Mouse (Mus musculus) liver, embryonic 14.5 days (tissue): ENCODE results near the gene Srsf2. TPM values are rescaled to one million over a fixed set of nuclear protein-coding genes. Genes with fewer than 3 reads are reported as not detected.

ENCODE experiments used
- ATAC-seq: fragments of 200-750 bp; cut with Nextera tagmentation; 2 replicates; pipeline ENCODE4 v1.8.0; 2017; ENCODE audit warnings: moderate number of reproducible peaks, mild to moderate bottlenecking, moderate library complexity; ENCODE audit not compliant: insufficient read depth
- DNase-seq, 3 experiments: peaks; one replicate each; pipeline ENCODE4 v3.0.0-alpha.2; 2012 to 2013; ENCODE audit warnings: low read depth in 3 of 3, low spot score in 3 of 3
- H3K27ac ChIP-seq: fragments of 300-500 bp; sonication (generic); 2 replicates; pipeline ENCODE4 v1.5.1; 2014; ENCODE audit warnings: moderate library complexity, mild to moderate bottlenecking, control low read depth, inconsistent platforms
- H3K27me3 ChIP-seq: fragments of 300-500 bp; sonication (generic); 2 replicates; pipeline ENCODE4 v1.6.1; 2014; ENCODE audit warnings: mild to moderate bottlenecking, low read length, moderate library complexity; ENCODE audit not compliant: control insufficient read depth, insufficient read depth
- H3K36me3 ChIP-seq: fragments of 300-500 bp; sonication (generic); replicated peaks from 2 replicates; pipeline ENCODE4 v1.6.1; 2014; ENCODE audit warnings: low read depth; ENCODE audit not compliant: control insufficient read depth, insufficient read depth
- H3K4me1 ChIP-seq, 2 experiments: fragments of 200-500 bp in 1 of 2; fragments of 300-500 bp in 1 of 2; sonication (generic) in 1 of 2; replicated peaks; 2 replicates each; pipeline ENCODE4 v1.6.1; 2012 to 2014; ENCODE audit warnings: antibody characterized with exemption in 1 of 2, inconsistent platforms in 1 of 2, low read length in 1 of 2; ENCODE audit not compliant: control insufficient read depth in 2 of 2, insufficient read depth in 2 of 2
- H3K4me2 ChIP-seq: fragments of 300-500 bp; sonication (generic); 2 replicates; pipeline ENCODE4 v1.6.1; 2014; ENCODE audit warnings: low read depth, mild to moderate bottlenecking, control low read depth, moderate library complexity
- H3K4me3 ChIP-seq, 2 experiments: fragments of 200-500 bp in 1 of 2; fragments of 300-500 bp in 1 of 2; sonication (generic) in 1 of 2; 2 replicates each; pipeline ENCODE4 v1.5.1; 2012 to 2014; ENCODE audit warnings: low read depth in 2 of 2, low read length in 2 of 2, mild to moderate bottlenecking in 2 of 2, control low read depth in 1 of 2, inconsistent platforms in 1 of 2, moderate library complexity in 1 of 2; ENCODE audit not compliant: insufficient read depth in 1 of 2
- H3K9ac ChIP-seq: fragments of 300-500 bp; sonication (generic); replicated peaks from 2 replicates; pipeline ENCODE4 v1.6.1; 2014; ENCODE audit warnings: mild to moderate bottlenecking, control low read depth, moderate library complexity
- H3K9me3 ChIP-seq: fragments of 300-500 bp; sonication (generic); 2 replicates; pipeline ENCODE4 v1.6.1; 2016; ENCODE audit warnings: low read length, mixed read lengths; ENCODE audit not compliant: control insufficient read depth
- CTCF ChIP-seq: IDR thresholded peaks from 2 replicates; pipeline ENCODE4 v1.5.1; 2016; ENCODE audit warnings: antibody characterized with exemption, low read depth, control low read depth
- EP300 ChIP-seq: IDR thresholded peaks from 2 replicates; pipeline ENCODE4 v1.6.1; 2016; ENCODE audit warnings: antibody characterized with exemption, low read depth
- WGBS: fragments of 180-500 bp; shearing (Covaris S2); extraction: QIAGEN DNeasy Blood & Tissue Kit; methylation state at CpG from one replicate; pipeline ENCODE4 v1.1.7; 2014; ENCODE audit not compliant: insufficient replicate concordance; 5-methylcytosine and 5-hydroxymethylcytosine counted together
- polyA plus RNA-seq, 2 experiments: library from polyadenylated mRNA; depleted of rRNA in 1 of 2; stranded (reverse) in 1 of 2; unstranded in 1 of 2; fragments of >200 nt; fragmentation: Nextera tagmentation in 1 of 2; extraction: Ambion mirVana in 1 of 2; gene quantifications; 2 replicates each; pipeline versions ENCODE4 v1.2.1 to v1.2.3; 2012 to 2014

Srsf2 gene
- polyA plus RNA-seq, 2 experiments: 334 to 426 TPM

GRCm38 (mm10) chr11:116810983-116811901, 41.7 kb downstream of the Srsf2 start:
- DNase-seq: no peak
- no peaks in the 10 kb centered on the region for H3K36me3 ChIP-seq
- peak overlapping the region; percentile 10 to 29; a peak in 1 of 4 replicates for H3K4me3 ChIP-seq
- H3K27ac ChIP-seq: no peak overlapping the region
- H3K27me3 ChIP-seq: no peaks in the 10 kb centered on the region
- no peak overlapping the region for H3K9ac ChIP-seq
- peak overlapping the region; percentile 50 for H3K4me2 ChIP-seq
- TF ChIP-seq CTCF: no peak
- no peak for TF ChIP-seq EP300
- 12% methylated on average over 28 of the region's 32 CpGs for WGBS
- no peaks in the 10 kb centered on the region for H3K9me3 ChIP-seq
- peak; percentile 56; the same call in 1 of the 2 replicates for ATAC-seq
- no peaks in the 10 kb centered on the region for H3K4me1 ChIP-seq

GRCm38 (mm10) chr11:116810528-116810927, 42.4 kb downstream of the Srsf2 start:
- Histone ChIP-seq H3K9ac (no peak overlapping the region), H3K4me2 (no peak overlapping the region), H3K9me3 (no peaks in the 10 kb centered on the region), H3K27me3 (no peaks in the 10 kb centered on the region), H3K4me3 (no peak overlapping the region), H3K4me1 (no peaks in the 10 kb centered on the region), H3K36me3 (no peaks in the 10 kb centered on the region), H3K27ac (no peak overlapping the region)
- TF ChIP-seq CTCF (no peak), EP300 (no peak)
- no peak for ATAC-seq
- WGBS: 60% methylated on average over 11 of the region's 11 CpGs
- no peak for DNase-seq

DNA sequence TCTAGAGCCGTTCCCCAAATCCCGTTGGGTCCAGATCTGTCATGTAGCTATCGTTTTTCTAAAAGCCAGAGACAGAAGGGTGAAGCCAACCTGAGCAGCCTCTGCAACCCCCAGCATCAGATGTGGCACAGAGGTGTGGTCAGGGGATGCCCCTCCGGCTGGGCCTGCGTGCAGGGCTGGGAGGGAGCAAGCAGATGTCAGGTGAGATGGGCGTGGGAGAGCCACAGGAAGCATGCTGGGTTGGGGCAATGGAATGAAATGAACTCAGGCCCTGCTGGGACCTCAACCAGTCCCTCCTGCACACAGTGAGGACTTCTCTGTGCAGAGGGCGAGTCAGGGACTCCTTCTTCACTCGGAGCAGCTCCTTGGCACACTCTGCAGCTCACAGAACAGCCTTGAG, 43.4 kb downstream of the Srsf2 start:
- Histone ChIP-seq H3K27ac (no peak overlapping the region), H3K4me3 (no peak overlapping the region), H3K36me3 (no peaks in the 10 kb centered on the region), H3K27me3 (no peaks in the 10 kb centered on the region), H3K4me2 (no peak overlapping the region), H3K9ac (no peak overlapping the region), H3K9me3 (no peaks in the 10 kb centered on the region), H3K4me1 (no peaks in the 10 kb centered on the region)
- TF ChIP-seq CTCF (no peak), EP300 (no peak)
- no peak for DNase-seq
- WGBS: 63% methylated on average over 8 of the region's 8 CpGs
- ATAC-seq: no peak

GRCm38 (mm10) chr11:116808811-116809395, 44.0 kb downstream of the Srsf2 start:
- no peak overlapping the region for H3K9ac ChIP-seq
- H3K27me3 ChIP-seq: no peaks in the 10 kb centered on the region
- H3K27ac ChIP-seq: no peak overlapping the region
- H3K4me3 ChIP-seq: no peak overlapping the region
- TF ChIP-seq EP300 (no peak), CTCF (no peak)
- H3K9me3 ChIP-seq: no peaks in the 10 kb centered on the region
- no peak for DNase-seq
- no peak for ATAC-seq
- H3K36me3 ChIP-seq: no peaks in the 10 kb centered on the region
- H3K4me1 ChIP-seq: no peaks in the 10 kb centered on the region
- 76% methylated on average over 11 of the region's 11 CpGs for WGBS
- no peak overlapping the region for H3K4me2 ChIP-seq

GRCm38 (mm10) chr11:116807938-116808606, 44.8 kb downstream of the Srsf2 start:
- DNase-seq: peak; percentile 46 to 57 (median 47)
- H3K4me1 ChIP-seq: no peaks in the 10 kb centered on the region
- H3K4me2 ChIP-seq: no peak overlapping the region
- 31% methylated on average over 7 of the region's 7 CpGs for WGBS
- no peak overlapping the region for H3K9ac ChIP-seq
- H3K27me3 ChIP-seq: no peaks in the 10 kb centered on the region
- no peak overlapping the region for H3K4me3 ChIP-seq
- no peaks in the 10 kb centered on the region for H3K9me3 ChIP-seq
- ATAC-seq: no peak
- no peaks in the 10 kb centered on the region for H3K36me3 ChIP-seq
- peak; percentile 92 for TF ChIP-seq CTCF
- no peak for TF ChIP-seq EP300
- no peak overlapping the region for H3K27ac ChIP-seq
